Mouse (Mus musculus) limb, embryonic 15.5 days (tissue): Measurements from ENCODE around the gene Zfp13. TPM values are rescaled to one million over a fixed set of nuclear protein-coding genes. Genes with fewer than 3 reads are reported as not detected.
A peak's percentile ranks its signal among the peaks of the same experiment; 100 is the strongest.

Experiments
- ATAC-seq: fragments of 200-750 bp; cut with Nextera tagmentation; 2 replicates; pipeline ENCODE4 v1.8.0; 2017; ENCODE audit warnings: low read depth, moderate TSS enrichment; ENCODE audit not compliant: insufficient number of reproducible peaks, low FRiP score, low TSS enrichment
- H3K27ac ChIP-seq: fragments of 300-500 bp; sonication (generic); 2 replicates; pipeline ENCODE4 v1.5.1; 2015; ENCODE audit warnings: moderate library complexity, mild to moderate bottlenecking, inconsistent platforms
- H3K27me3 ChIP-seq: fragments of 300-500 bp; sonication (generic); 2 replicates; pipeline ENCODE4 v1.6.1; 2015; ENCODE audit warnings: inconsistent platforms
- H3K36me3 ChIP-seq: fragments of 300-500 bp; sonication (generic); 2 replicates; pipeline ENCODE4 v1.6.1; 2015; ENCODE audit warnings: inconsistent platforms
- H3K4me1 ChIP-seq: fragments of 300-500 bp; sonication (generic); 2 replicates; pipeline ENCODE4 v1.6.1; 2015; ENCODE audit warnings: inconsistent platforms
- H3K4me2 ChIP-seq: fragments of 300-500 bp; sonication (generic); 2 replicates; pipeline ENCODE4 v1.6.1; 2015; ENCODE audit warnings: mild to moderate bottlenecking, inconsistent platforms
- H3K4me3 ChIP-seq: fragments of 300-500 bp; sonication (generic); 2 replicates; pipeline ENCODE4 v1.5.1; 2015; ENCODE audit warnings: mild to moderate bottlenecking, inconsistent platforms
- H3K9ac ChIP-seq: fragments of 300-500 bp; sonication (generic); 2 replicates; pipeline ENCODE4 v1.6.1; 2015; ENCODE audit warnings: inconsistent platforms
- H3K9me3 ChIP-seq: fragments of 300-500 bp; sonication (generic); 2 replicates; pipeline ENCODE4 v1.6.1; 2016; ENCODE audit warnings: inconsistent platforms
- WGBS: fragments of 180-500 bp; shearing (Covaris S2); methylation state at CpG from one replicate; pipeline ENCODE4 v1.1.7; 2015; 5-methylcytosine and 5-hydroxymethylcytosine counted together
- polyA plus RNA-seq: library from polyadenylated mRNA; unstranded; fragments of >200 nt; fragmentation: Nextera tagmentation; extraction: Ambion mirVana; gene quantifications from 2 replicates; pipeline ENCODE4 v1.2.1, GENCODE M21; 2015

Zfp13 gene
- polyA plus RNA-seq, 1 experiment from 2014 or later = 12.4 TPM

DNA sequence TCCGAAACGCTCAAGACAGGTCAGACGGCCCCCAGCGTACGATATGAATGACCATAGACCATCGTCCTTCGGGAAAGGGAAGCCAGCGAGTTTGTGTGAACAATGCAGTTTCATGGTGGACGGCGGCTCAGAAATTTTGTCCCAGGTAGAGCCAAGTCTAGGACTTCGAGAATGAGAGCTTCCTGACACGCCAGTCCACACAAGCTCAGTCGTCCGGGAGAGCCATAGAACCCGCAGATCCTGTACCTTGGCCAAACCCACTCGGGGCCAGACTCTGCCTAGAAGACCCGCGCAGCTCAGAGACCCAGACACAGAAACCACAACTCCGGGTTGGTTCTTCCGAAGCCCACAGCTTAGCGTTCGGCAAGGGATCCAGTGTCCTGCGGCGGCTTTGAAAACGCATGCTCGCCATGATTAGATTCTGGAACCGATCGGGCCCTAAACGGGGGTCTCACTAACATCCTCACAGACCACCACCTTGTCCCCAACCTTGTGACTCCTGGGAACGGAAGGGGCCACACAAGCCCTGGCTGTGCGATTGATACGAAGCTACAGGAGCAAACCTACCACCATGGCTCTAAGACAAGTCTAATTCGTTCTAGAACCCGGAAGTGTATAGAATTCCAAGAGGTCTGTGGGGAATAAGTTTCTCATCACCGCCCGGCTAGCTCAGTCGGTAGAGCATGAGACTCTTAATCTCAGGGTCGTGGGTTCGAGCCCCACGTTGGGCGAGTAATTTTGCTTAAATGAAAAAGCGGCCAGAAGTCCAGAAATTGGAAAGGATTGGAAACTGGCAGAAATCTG is 52.4 kb downstream of the Zfp13 start:
- H3K4me1 ChIP-seq = peaks cover 22% of the 10 kb centered on the region
- no peaks in the 10 kb centered on the region; the same call in 1 of the 2 replicates for H3K27me3 ChIP-seq
- H3K4me3 ChIP-seq = peak overlapping the region; percentile 69
- 0 out of 2 replicates have a peak, but pooled peaks have one; percentile 52 for ATAC-seq
- no peaks in the 10 kb centered on the region for H3K36me3 ChIP-seq
- H3K9ac ChIP-seq = peak overlapping the region; percentile 66
- peak overlapping the region; percentile 90 for H3K27ac ChIP-seq
- peak overlapping the region; percentile 45 for H3K4me2 ChIP-seq
- H3K9me3 ChIP-seq = no peaks in the 10 kb centered on the region
- 1% methylated on average over 42 of the region's 42 CpGs for WGBS

- peak overlapping the region; percentile 69 for H3K4me3 ChIP-seq
- no peaks in the 10 kb centered on the region for H3K9me3 ChIP-seq
- peak overlapping the region; percentile 45 for H3K4me2 ChIP-seq
- peaks cover 20% of the 10 kb centered on the region for H3K4me1 ChIP-seq
- no peaks in the 10 kb centered on the region for H3K36me3 ChIP-seq
- H3K27ac ChIP-seq = peak overlapping the region; percentile 90
- H3K9ac ChIP-seq = peak overlapping the region; percentile 66
- WGBS = 2% methylated on average over 20 of the region's 20 CpGs
- ATAC-seq = peak; percentile 36; the same call in 1 of the 2 replicates
- peaks cover 4% of the 10 kb centered on the region for H3K27me3 ChIP-seq
Observed at GRCm38 (mm10) chr17:23546333-23546701, 53.0 kb downstream of the Zfp13 start.

DNA sequence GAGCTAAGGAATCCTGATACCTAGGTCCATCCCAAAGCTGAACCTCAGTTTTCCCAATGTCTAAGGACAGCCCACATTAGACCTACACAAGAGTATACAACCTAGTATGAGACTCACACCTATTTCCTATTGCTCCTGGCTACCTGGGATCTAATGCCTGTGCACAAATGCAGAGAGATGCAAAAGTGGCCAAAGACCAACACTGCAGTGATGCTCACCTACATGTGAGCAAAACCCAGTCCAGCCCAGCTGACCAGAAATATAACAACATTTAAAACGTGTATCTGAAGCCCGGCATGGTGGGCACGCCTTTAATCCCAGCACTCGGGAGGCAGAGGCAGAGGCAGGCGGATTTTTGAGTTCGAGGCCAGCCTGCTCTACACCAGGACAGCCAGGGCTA is 53.4 kb downstream of the Zfp13 start:
- no peaks in the 10 kb centered on the region for H3K36me3 ChIP-seq
- peak overlapping the region; percentile 69; the same call in 1 of the 2 replicates for H3K4me3 ChIP-seq
- H3K4me1 ChIP-seq = peaks cover 15% of the 10 kb centered on the region
- WGBS = 16% methylated on average over 6 of the region's 6 CpGs
- no peak overlapping the region for H3K9ac ChIP-seq
- H3K27ac ChIP-seq = no peak overlapping the region
- no peak overlapping the region for H3K4me2 ChIP-seq
- peaks cover 7% of the 10 kb centered on the region for H3K27me3 ChIP-seq
- no peak for ATAC-seq
- H3K9me3 ChIP-seq = no peaks in the 10 kb centered on the region

DNA sequence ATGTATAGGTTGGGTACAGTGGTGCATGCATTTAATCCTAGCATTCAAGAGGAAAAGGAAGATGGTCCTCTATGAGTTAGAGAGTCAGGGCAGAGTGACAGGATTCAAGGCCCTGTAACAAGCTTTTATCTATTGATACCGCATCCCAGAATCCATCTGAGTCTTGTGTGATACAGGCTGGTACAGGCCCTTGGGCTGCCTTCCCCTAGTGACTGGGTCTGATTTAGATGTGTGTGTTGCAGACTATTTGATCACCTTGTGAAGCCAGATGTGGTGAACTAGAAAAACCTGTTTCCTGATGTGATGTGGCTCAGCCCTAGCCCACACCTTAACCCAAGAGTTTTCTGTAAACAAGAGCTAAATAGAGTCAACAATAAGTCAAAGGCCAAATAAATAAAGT is 54.5 kb downstream of the Zfp13 start:
- H3K27ac ChIP-seq = no peak overlapping the region
- no peaks in the 10 kb centered on the region for H3K9me3 ChIP-seq
- 84% methylated on average over 1 of the region's 1 CpGs for WGBS
- H3K4me1 ChIP-seq = peaks cover 15% of the 10 kb centered on the region
- ATAC-seq = no peak
- H3K27me3 ChIP-seq = peaks cover 17% of the 10 kb centered on the region
- no peaks in the 10 kb centered on the region for H3K36me3 ChIP-seq
- H3K9ac ChIP-seq = no peak overlapping the region
- H3K4me3 ChIP-seq = no peak overlapping the region
- no peak overlapping the region for H3K4me2 ChIP-seq

- no peak overlapping the region for H3K9ac ChIP-seq
- H3K9me3 ChIP-seq = no peaks in the 10 kb centered on the region
- no peak overlapping the region for H3K4me2 ChIP-seq
- H3K27me3 ChIP-seq = peaks cover 25% of the 10 kb centered on the region
- no peak overlapping the region for H3K27ac ChIP-seq
- H3K36me3 ChIP-seq = no peaks in the 10 kb centered on the region
- ATAC-seq = no peak
- 65% methylated on average over 4 of the region's 4 CpGs for WGBS
- no peak overlapping the region for H3K4me3 ChIP-seq
- peaks cover 9% of the 10 kb centered on the region for H3K4me1 ChIP-seq
Observed at GRCm38 (mm10) chr17:23543983-23544382, 55.3 kb downstream of the Zfp13 start.

DNA sequence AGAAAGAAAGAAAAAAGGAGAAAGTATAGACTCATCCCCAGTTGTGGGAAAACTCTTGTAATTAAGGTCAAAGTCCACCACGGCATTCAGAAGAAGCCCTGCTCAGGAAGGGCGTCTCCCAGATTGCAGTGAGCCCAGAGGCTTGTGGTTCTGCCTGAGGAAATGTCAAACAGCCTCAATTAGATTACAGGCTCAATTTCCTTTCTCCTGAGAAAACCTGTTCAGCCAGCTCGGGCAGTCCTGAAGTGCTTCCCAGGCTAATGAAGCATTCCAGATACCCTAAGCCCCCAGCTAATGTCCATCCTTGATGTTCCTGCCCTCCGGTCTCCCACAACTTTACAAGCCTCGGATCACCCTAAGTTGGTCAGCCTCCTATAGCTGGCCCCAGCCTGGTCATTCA is 56.0 kb downstream of the Zfp13 start:
- no peaks in the 10 kb centered on the region for H3K36me3 ChIP-seq
- no peaks in the 10 kb centered on the region for H3K9me3 ChIP-seq
- no peak overlapping the region for H3K27ac ChIP-seq
- no peak for ATAC-seq
- no peak overlapping the region for H3K9ac ChIP-seq
- H3K4me1 ChIP-seq = peaks cover 9% of the 10 kb centered on the region
- 14% methylated on average over 5 of the region's 5 CpGs for WGBS
- H3K27me3 ChIP-seq = peaks cover 31% of the 10 kb centered on the region
- 0 out of 2 replicates have a peak overlapping the region, but pooled peaks have one; percentile 8 for H3K4me2 ChIP-seq
- no peak overlapping the region for H3K4me3 ChIP-seq

DNA sequence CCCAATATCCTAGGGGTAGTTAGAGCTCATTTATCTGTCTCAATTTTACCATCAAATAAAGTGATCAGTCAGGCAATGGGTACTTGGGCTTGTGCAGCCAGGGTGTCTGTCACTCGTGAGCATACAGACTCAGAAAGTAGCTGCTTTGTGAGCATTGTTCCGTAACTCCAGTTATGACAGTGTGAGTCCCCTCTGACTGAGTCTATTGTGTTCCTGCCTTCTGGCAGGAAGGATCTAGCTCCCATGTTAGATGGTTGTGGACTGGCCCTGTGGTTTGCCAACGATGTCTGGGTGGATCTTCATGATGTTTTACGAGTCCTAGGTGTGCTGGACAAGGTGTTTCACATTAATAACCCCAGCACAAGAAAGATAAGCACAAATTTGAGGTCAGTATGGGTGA is 56.5 kb downstream of the Zfp13 start:
- no peak for ATAC-seq
- 27% methylated on average over 4 of the region's 4 CpGs for WGBS
- Histone ChIP-seq H3K9me3 (no peaks in the 10 kb centered on the region), H3K36me3 (no peaks in the 10 kb centered on the region), H3K4me2 (no peak overlapping the region), H3K4me3 (no peak overlapping the region), H3K27me3 (peaks cover 36% of the 10 kb centered on the region), H3K4me1 (peaks cover 14% of the 10 kb centered on the region), H3K27ac (no peak overlapping the region), H3K9ac (no peak overlapping the region)

DNA sequence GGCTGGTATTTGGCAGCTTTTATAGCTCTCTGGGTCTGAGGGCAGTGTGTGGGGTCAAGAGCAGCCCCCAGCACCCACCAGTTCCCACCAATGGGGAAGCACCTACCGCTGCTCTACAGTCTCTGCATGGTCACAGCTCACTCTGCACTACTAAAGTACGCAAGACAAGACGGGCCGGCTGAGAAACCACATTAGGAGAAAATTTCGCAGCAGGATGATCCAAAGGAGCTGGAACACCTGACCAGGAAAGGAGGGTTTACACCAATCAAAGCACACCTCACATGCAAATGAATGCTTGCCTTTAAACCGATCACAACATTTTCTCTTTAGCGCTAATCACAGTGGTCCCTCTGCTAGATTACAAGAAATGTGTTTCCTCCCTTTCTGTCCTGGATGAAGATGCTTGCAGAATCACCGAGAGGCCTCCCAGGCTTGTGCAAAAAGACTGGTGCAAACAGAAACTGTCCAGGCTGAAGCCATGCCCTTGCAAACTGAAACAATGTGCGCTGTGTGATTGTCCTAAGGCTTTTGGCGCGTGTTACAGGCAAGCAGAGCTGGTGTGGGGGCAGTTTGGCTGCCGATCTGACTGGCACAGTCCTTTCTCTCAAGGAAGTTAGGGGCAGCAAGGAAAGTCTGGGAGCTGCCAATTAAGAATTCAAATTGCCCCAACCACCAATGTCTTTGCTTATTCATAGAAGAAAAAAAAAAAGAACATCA is 57.1 kb downstream of the Zfp13 start:
- Histone ChIP-seq H3K27ac (no peak overlapping the region), H3K9ac (no peak overlapping the region), H3K4me2 (peak overlapping the region; percentile 19; the same call in 1 of the 2 replicates), H3K4me3 (no peak overlapping the region), H3K9me3 (no peaks in the 10 kb centered on the region), H3K4me1 (peaks cover 17% of the 10 kb centered on the region), H3K27me3 (peaks cover 42% of the 10 kb centered on the region), H3K36me3 (no peaks in the 10 kb centered on the region)
- no peak for ATAC-seq
- 20% methylated on average over 12 of the region's 12 CpGs for WGBS

- Histone ChIP-seq H3K27me3 (peaks cover 44% of the 10 kb centered on the region), H3K27ac (no peak overlapping the region), H3K9me3 (no peaks in the 10 kb centered on the region), H3K9ac (no peak overlapping the region), H3K4me2 (peak overlapping the region; percentile 19; the same call in 1 of the 2 replicates), H3K36me3 (no peaks in the 10 kb centered on the region), H3K4me3 (peak overlapping the region; percentile 14; the same call in 1 of the 2 replicates), H3K4me1 (peaks cover 17% of the 10 kb centered on the region)
- ATAC-seq = no peak
- WGBS = 18% methylated on average over 31 of the region's 31 CpGs
Observed at GRCm38 (mm10) chr17:23540605-23541475, 58.4 kb downstream of the Zfp13 start.

DNA sequence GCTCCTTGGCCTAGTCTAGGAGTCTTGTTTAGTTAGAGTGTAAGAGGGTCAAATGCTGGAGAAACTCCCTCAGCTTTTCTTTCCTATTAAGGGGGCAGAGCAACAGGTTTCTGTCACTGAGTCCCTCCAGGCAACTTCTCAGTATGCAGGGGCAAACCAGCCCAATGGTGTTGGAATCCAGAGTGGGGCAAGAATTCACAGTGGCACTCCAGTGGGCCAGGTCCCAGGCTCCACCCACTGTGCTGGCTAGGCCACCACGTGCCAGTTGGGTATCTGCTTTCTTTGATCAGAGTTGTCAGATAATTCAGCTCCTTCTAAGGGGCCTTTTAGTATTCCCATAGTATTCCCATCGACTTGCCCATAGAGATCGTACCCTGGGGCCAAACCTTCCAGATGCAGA is 59.2 kb downstream of the Zfp13 start:
- WGBS = 46% methylated on average over 3 of the region's 3 CpGs
- H3K4me2 ChIP-seq = 0 out of 2 replicates have a peak overlapping the region, but pooled peaks have one; percentile 19
- H3K9me3 ChIP-seq = no peaks in the 10 kb centered on the region
- peak overlapping the region; percentile 14; the same call in 1 of the 2 replicates for H3K4me3 ChIP-seq
- peaks cover 44% of the 10 kb centered on the region for H3K27me3 ChIP-seq
- no peak overlapping the region for H3K27ac ChIP-seq
- no peaks in the 10 kb centered on the region for H3K36me3 ChIP-seq
- H3K9ac ChIP-seq = no peak overlapping the region
- ATAC-seq = no peak
- peaks cover 17% of the 10 kb centered on the region for H3K4me1 ChIP-seq

DNA sequence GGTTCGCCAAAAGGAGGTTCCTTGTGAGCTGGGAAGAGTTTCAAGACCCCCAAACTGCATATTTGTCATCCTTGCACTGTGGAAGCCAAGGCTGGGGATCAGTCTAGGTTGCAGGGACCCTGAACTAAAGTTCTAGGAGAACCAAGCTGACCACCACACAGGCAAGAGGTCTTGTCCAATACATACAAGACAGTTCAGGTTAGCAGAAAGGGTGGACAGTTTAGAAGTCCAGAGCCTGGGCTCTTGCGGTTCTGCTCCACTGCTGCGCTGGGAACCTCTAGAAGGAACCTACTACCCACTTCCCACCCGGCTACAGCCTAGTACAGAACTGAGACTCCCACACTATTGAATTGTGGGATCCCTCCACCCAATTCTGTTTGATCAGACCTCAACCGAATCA is 59.7 kb downstream of the Zfp13 start:
- no peak for ATAC-seq
- Histone ChIP-seq H3K27ac (no peak overlapping the region), H3K27me3 (peaks cover 48% of the 10 kb centered on the region), H3K36me3 (no peaks in the 10 kb centered on the region), H3K4me1 (peaks cover 19% of the 10 kb centered on the region), H3K9ac (no peak overlapping the region), H3K4me3 (no peak overlapping the region), H3K4me2 (no peak overlapping the region), H3K9me3 (no peaks in the 10 kb centered on the region)
- 90% methylated on average over 5 of the region's 5 CpGs for WGBS
